Mouse (Mus musculus): ENCODE measurements around the gene Adrm1. TPM values are rescaled to one million over a fixed set of nuclear protein-coding genes. Genes with fewer than 3 reads are reported as not detected.
A peak's percentile ranks its signal among the peaks of the same experiment; 100 is the strongest.
"Not testable (repeated sequence)": the region's sequence is repeated elsewhere in the genome, so short reads cannot be mapped to it uniquely, and the experiment has no call there.

Adrm1 gene
- total RNA-seq (2021) = 10 to 100 TPM; 86.6 to 89.7 TPM

- intact Hi-C loops (cut with DNase I) = loop anchor here (1.0 kb wide), 1 partner anchor 80 kb away; no protein-coding TSS in a partner anchor
- peak; percentile 98 for DNase-seq
These were observed at the start of gene Adrm1 for GRCm38 (mm10) chr2:180170806-180171521. TSS of gene Adrm1 (plus strand) at chr2:180171485.

- intact Hi-C loops (cut with DNase I) = no loop called here
- DNase-seq = no peak
These were observed 47.1 kb upstream of the Adrm1 start for GRCm38 (mm10) chr2:180124192-180124591.

- DNase-seq = peak in 1 of 2 experiments; percentile 51
- intact Hi-C loops (cut with DNase I) = no loop called here
These were observed 45.1 kb upstream of the Adrm1 start for GRCm38 (mm10) chr2:180126195-180126594.

GRCm38 (mm10) chr2:180127675-180128074 is 43.6 kb upstream of the Adrm1 start:
- no peak for DNase-seq
- intact Hi-C loops (cut with DNase I) = no loop called here

GRCm38 (mm10) chr2:180133231-180133630 is 38.1 kb upstream of the Adrm1 start:
- DNase-seq = no peak

GRCm38 (mm10) chr2:180133911-180134310 is 37.4 kb upstream of the Adrm1 start:
- intact Hi-C loops (cut with DNase I) = no loop called here
- no peak for DNase-seq

More at GRCm38 (mm10) chr2:180133231-180133630, 38.1 kb upstream of the Adrm1 start:
- intact Hi-C loops (cut with DNase I) = no loop called here

- intact Hi-C loops (cut with DNase I) = no loop called here
- no peak for DNase-seq
These were observed 35.9 kb upstream of the Adrm1 start for GRCm38 (mm10) chr2:180135414-180135813.

- intact Hi-C loops (cut with DNase I) = no loop called here
These were observed 25.2 kb upstream of the Adrm1 start for GRCm38 (mm10) chr2:180146091-180146490.

GRCm38 (mm10) chr2:180147379-180147778 is 23.9 kb upstream of the Adrm1 start:
- intact Hi-C loops (cut with DNase I) = no loop called here
- DNase-seq = no peak

More at GRCm38 (mm10) chr2:180146091-180146490, 25.2 kb upstream of the Adrm1 start:
- no peak for DNase-seq

- DNase-seq = no peak
- intact Hi-C loops (cut with DNase I) = no loop called here
These were observed 22.7 kb upstream of the Adrm1 start for GRCm38 (mm10) chr2:180148551-180148950.

GRCm38 (mm10) chr2:180154796-180155195 is 16.5 kb upstream of the Adrm1 start:
- intact Hi-C loops (cut with DNase I) = no loop called here
- DNase-seq = no peak

- no peak for DNase-seq
- intact Hi-C loops (cut with DNase I) = no loop called here
These were observed 12.7 kb upstream of the Adrm1 start for GRCm38 (mm10) chr2:180158627-180159026.

- no peak for DNase-seq
- intact Hi-C loops (cut with DNase I) = no loop called here
These were observed 5.4 kb upstream of the Adrm1 start for GRCm38 (mm10) chr2:180165855-180166254.

- intact Hi-C loops (cut with DNase I) = no loop called here
- no peak for DNase-seq
These were observed 4.4 kb upstream of the Adrm1 start for GRCm38 (mm10) chr2:180166869-180167268.

GRCm38 (mm10) chr2:180170151-180170805 is 1.0 kb upstream of the Adrm1 start:
- intact Hi-C loops (cut with DNase I) = no loop called here
- no peak for DNase-seq

GRCm38 (mm10) chr2:180171522-180172070 is 311 bp downstream of the Adrm1 start:
- intact Hi-C loops (cut with DNase I) = loop anchor here (1.0 kb wide), 1 partner anchor 80 kb away; no protein-coding TSS in a partner anchor
- DNase-seq = no peak

- intact Hi-C loops (cut with DNase I) = no loop called here
- no peak for DNase-seq
These were observed 867 bp downstream of the Adrm1 start for GRCm38 (mm10) chr2:180172152-180172551.

GRCm38 (mm10) chr2:180173163-180173562 is 1.9 kb downstream of the Adrm1 start:
- no peak for DNase-seq
- intact Hi-C loops (cut with DNase I) = no loop called here

GRCm38 (mm10) chr2:180173711-180174110 is 2.4 kb downstream of the Adrm1 start:
- DNase-seq; intact Hi-C loops (cut with DNase I): not testable (repeated sequence)

- intact Hi-C loops (cut with DNase I) = no loop called here
- DNase-seq = no peak
These were observed 2.8 kb downstream of the Adrm1 start for GRCm38 (mm10) chr2:180174121-180174520.

- no peak for DNase-seq
- intact Hi-C loops (cut with DNase I) = no loop called here
These were observed 4.4 kb downstream of the Adrm1 start for GRCm38 (mm10) chr2:180175725-180176124.

- no peak for DNase-seq
- intact Hi-C loops (cut with DNase I) = no loop called here
These were observed 10.3 kb downstream of the Adrm1 start for GRCm38 (mm10) chr2:180181542-180181941.
